Mouse (Mus musculus) intestine, postnatal 0 days (tissue): Measurements from ENCODE around the gene Scrt2. TPM values are rescaled to one million over a fixed set of nuclear protein-coding genes. Genes with fewer than 3 reads are reported as not detected.

ENCODE experiments used
- ATAC-seq: fragments of 200-750 bp; cut with Nextera tagmentation; 2 replicates; pipeline ENCODE4 v1.8.0; 2017; ENCODE audit warnings: mild to moderate bottlenecking, moderate TSS enrichment, moderate library complexity
- H3K27ac ChIP-seq: fragments of 300-500 bp; sonication (generic); 2 replicates; pipeline ENCODE4 v1.5.1; 2014; ENCODE audit warnings: mild to moderate bottlenecking, low read depth, low read length, moderate library complexity
- H3K27me3 ChIP-seq: fragments of 300-500 bp; sonication (generic); replicated peaks from 2 replicates; pipeline ENCODE4 v1.6.1; 2014; ENCODE audit warnings: low read length, mixed read lengths; ENCODE audit not compliant: control insufficient read depth, insufficient read depth
- H3K36me3 ChIP-seq: fragments of 300-500 bp; sonication (generic); 2 replicates; pipeline ENCODE4 v1.6.1; 2014; ENCODE audit warnings: mild to moderate bottlenecking, moderate library complexity; ENCODE audit not compliant: control insufficient read depth, insufficient read depth
- H3K4me1 ChIP-seq: fragments of 300-500 bp; sonication (generic); replicated peaks from 2 replicates; pipeline ENCODE4 v1.6.1; 2014; ENCODE audit warnings: antibody characterized with exemption, low read length, mixed read lengths; ENCODE audit not compliant: control insufficient read depth, insufficient read depth
- H3K4me2 ChIP-seq: fragments of 300-500 bp; sonication (generic); replicated peaks from 2 replicates; pipeline ENCODE4 v1.6.1; 2014; ENCODE audit warnings: low read depth, mild to moderate bottlenecking, moderate library complexity
- H3K4me3 ChIP-seq: fragments of 300-500 bp; sonication (generic); 2 replicates; pipeline ENCODE4 v1.5.1; 2014; ENCODE audit warnings: low read depth, low read length
- H3K9ac ChIP-seq: fragments of 300-500 bp; sonication (generic); 2 replicates; pipeline ENCODE4 v1.6.1; 2014; ENCODE audit warnings: mild to moderate bottlenecking, low read depth, low read length
- H3K9me3 ChIP-seq: fragments of 300-500 bp; sonication (generic); 2 replicates; pipeline ENCODE4 v1.6.1; 2016; ENCODE audit warnings: mixed run types; ENCODE audit not compliant: control insufficient read depth
- CTCF ChIP-seq: sonication (generic); IDR thresholded peaks from 2 replicates; pipeline ENCODE4 v1.5.1; 2016; ENCODE audit warnings: low read depth, mild to moderate bottlenecking, control low read depth, antibody characterized with exemption, moderate library complexity
- WGBS: fragments of 180-500 bp; shearing (Covaris S2); extraction: QIAGEN DNeasy Blood & Tissue Kit; methylation state at CpG from one replicate; pipeline ENCODE4 v1.1.7; 2014; 5-methylcytosine and 5-hydroxymethylcytosine counted together
- polyA plus RNA-seq: library from polyadenylated mRNA; unstranded; fragments of >200 nt; fragmentation: Nextera tagmentation; extraction: Ambion mirVana; gene quantifications from 2 replicates; pipeline ENCODE4 v1.2.1, GENCODE M21; 2015

Gene Scrt2
- polyA plus RNA-seq, 1 experiment from 2014 or later, result not detected

GRCm38 (mm10) chr2:152093356-152093792 lies 12.0 kb downstream of the Scrt2 start:
- H3K27me3 ChIP-seq, result peaks cover 55% of the 10 kb centered on the region
- no peaks in the 10 kb centered on the region for H3K4me1 ChIP-seq
- no peaks in the 10 kb centered on the region for H3K36me3 ChIP-seq
- no peak overlapping the region for H3K27ac ChIP-seq
- WGBS, result 1% methylated on average over 55 of the region's 60 CpGs
- TF ChIP-seq CTCF, result no peak
- no peaks in the 10 kb centered on the region for H3K9me3 ChIP-seq
- peak; percentile 32; the same call in 1 of the 2 replicates for ATAC-seq
- H3K4me2 ChIP-seq, result peak overlapping the region; percentile 66
- H3K4me3 ChIP-seq, result peak overlapping the region; percentile 37
- H3K9ac ChIP-seq, result no peak overlapping the region

- H3K4me3 ChIP-seq, result no peak overlapping the region
- ATAC-seq, result no peak
- no peaks in the 10 kb centered on the region for H3K9me3 ChIP-seq
- H3K36me3 ChIP-seq, result no peaks in the 10 kb centered on the region
- H3K27me3 ChIP-seq, result peaks cover 51% of the 10 kb centered on the region
- peak overlapping the region; percentile 32; the same call in 1 of the 2 replicates for H3K4me2 ChIP-seq
- no peak for TF ChIP-seq CTCF
- WGBS, result 10% methylated on average over 29 of the region's 29 CpGs
- H3K27ac ChIP-seq, result no peak overlapping the region
- H3K9ac ChIP-seq, result no peak overlapping the region
- no peaks in the 10 kb centered on the region for H3K4me1 ChIP-seq
Measured at GRCm38 (mm10) chr2:152094856-152095545, 13.7 kb downstream of the Scrt2 start.

GRCm38 (mm10) chr2:152096922-152097321 lies 15.6 kb downstream of the Scrt2 start:
- no peak for TF ChIP-seq CTCF

GRCm38 (mm10) chr2:152097916-152098315 lies 16.6 kb downstream of the Scrt2 start:
- Histone ChIP-seq H3K36me3 (no peaks in the 10 kb centered on the region), H3K4me2 (no peak overlapping the region), H3K9ac (no peak overlapping the region), H3K27ac (no peak overlapping the region), H3K4me1 (no peaks in the 10 kb centered on the region), H3K4me3 (no peak overlapping the region), H3K9me3 (no peaks in the 10 kb centered on the region), H3K27me3 (peaks cover 30% of the 10 kb centered on the region)
- no peak for ATAC-seq
- 67% methylated on average over 11 of the region's 11 CpGs for WGBS
- no peak for TF ChIP-seq CTCF

More at GRCm38 (mm10) chr2:152096922-152097321, 15.6 kb downstream of the Scrt2 start:
- Histone ChIP-seq H3K4me2 (no peak overlapping the region), H3K4me1 (no peaks in the 10 kb centered on the region), H3K4me3 (no peak overlapping the region), H3K27ac (no peak overlapping the region), H3K27me3 (peaks cover 36% of the 10 kb centered on the region), H3K9ac (no peak overlapping the region), H3K9me3 (no peaks in the 10 kb centered on the region), H3K36me3 (no peaks in the 10 kb centered on the region)
- 70% methylated on average over 2 of the region's 2 CpGs for WGBS
- no peak for ATAC-seq

DNA sequence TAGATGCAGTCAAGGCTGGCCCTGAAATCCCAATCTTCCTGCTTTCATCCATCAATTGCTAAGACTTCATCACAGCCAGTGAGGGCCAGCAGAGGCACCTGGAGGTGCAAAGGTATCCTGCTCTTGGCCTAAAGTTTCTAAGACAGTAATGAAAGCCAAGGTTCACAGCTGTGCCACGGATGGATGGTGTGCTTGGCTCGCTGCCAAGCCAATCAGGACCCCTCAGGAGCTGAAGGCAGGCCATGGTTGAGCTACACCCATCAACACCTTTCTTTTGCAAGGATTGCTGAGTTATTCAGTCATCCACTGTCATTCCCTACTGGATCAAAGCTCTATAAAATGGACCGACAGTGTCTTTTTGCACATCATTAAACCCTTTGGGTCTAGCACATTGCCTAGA lies 18.2 kb downstream of the Scrt2 start:
- H3K27ac ChIP-seq, result no peak overlapping the region
- 62% methylated on average over 3 of the region's 3 CpGs for WGBS
- H3K36me3 ChIP-seq, result no peaks in the 10 kb centered on the region
- no peak for ATAC-seq
- TF ChIP-seq CTCF, result no peak
- H3K4me2 ChIP-seq, result no peak overlapping the region
- no peaks in the 10 kb centered on the region for H3K4me1 ChIP-seq
- H3K9me3 ChIP-seq, result no peaks in the 10 kb centered on the region
- no peak overlapping the region for H3K4me3 ChIP-seq
- H3K9ac ChIP-seq, result no peak overlapping the region
- peaks cover 15% of the 10 kb centered on the region for H3K27me3 ChIP-seq

DNA sequence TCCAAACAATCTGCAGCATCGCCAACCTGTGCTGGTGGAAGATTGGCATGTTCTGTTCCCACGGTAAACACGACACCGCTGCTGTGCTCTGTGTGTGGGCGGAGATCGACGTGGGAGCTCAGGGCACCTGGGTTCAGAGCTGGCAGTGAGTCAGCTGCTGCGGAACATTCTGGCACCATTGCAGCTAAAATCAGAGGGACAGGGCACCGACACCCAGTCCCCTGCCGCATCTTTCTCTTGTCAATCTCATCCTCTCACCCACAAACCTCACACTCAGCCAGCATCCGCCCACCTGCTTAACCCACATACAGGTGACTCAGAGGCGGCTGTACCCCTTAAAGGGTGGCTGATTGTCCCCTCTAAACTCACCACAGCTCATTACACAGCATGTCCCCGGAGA lies 20.4 kb downstream of the Scrt2 start:
- Histone ChIP-seq H3K4me1 (peaks cover 3% of the 10 kb centered on the region; the same call in 1 of the 2 replicates), H3K4me2 (no peak overlapping the region), H3K4me3 (no peak overlapping the region), H3K36me3 (no peaks in the 10 kb centered on the region), H3K9ac (no peak overlapping the region), H3K27ac (no peak overlapping the region), H3K9me3 (no peaks in the 10 kb centered on the region), H3K27me3 (0 out of 2 replicates have a peak, but pooled peaks cover 3% of the 10 kb centered on the region)
- TF ChIP-seq CTCF, result no peak
- no peak for ATAC-seq
- 67% methylated on average over 13 of the region's 13 CpGs for WGBS
